Comparison of ENCODE assay signal across 9 mouse cellular contexts in the genomic region with DNA sequence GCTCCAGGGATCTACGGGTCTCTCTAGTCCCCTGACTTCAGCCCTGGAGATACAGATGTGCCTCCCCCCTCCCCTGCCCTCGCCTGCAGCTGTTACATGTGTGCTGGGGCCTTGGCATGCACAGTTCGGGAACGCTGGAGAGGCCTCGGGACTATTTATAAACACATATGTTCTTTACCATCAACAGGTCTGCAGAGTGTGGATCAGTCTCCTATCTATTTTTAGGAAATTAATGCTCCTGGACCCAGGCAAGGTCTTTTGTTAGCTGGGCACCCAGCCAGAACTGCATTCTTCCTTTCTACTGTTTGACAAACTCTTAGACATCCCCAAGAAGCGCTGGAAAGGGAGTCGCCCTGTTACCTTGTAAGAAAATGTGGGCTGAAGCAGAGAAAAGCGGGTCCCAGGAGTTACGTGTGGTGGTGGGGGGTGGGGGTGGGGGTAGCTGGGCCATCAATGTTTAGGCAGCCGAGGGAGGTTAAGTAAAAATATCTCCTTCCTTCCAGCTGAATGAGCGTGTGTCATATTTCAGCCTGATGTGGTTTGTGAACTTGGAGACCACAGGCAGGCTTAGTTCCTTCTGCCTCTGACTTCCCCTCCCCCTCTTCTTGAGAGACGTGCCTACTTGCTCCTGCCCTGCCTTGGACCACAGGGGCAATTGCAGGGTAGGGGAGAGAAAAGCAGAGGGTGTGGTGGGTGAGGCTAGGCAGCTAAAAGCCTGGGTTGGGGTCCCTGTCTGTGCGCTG. TPM values are rescaled to one million over a fixed set of nuclear protein-coding genes. Genes with fewer than 3 reads are reported as not detected.
DNase-seq lines count a peak whose midpoint lies in the region; ATAC-seq and TF ChIP-seq lines count a peak whose summit lies in the region.
"Had no signal": no experiment of that assay in that cellular context is flagged by ENCODE, and none has a peak within 500 bp of the region (broad histone marks: within the 10 kb centered on the region; RNA-seq: fewer than 3 reads in every experiment).

No protein-coding gene starts in this region.

- no peak overlapping the region for H3K9ac ChIP-seq in lung, embryonic 15.5 days
- no peak overlapping the region for H3K9ac ChIP-seq in limb, embryonic 12.5 days (replicated peaks)
- H3K9ac ChIP-seq in hindbrain, embryonic 13.5 days, result no peak overlapping the region

- H3K4me1 ChIP-seq in lung, embryonic 15.5 days, result peaks cover 41% of the 10 kb centered on the region
- H3K4me1 ChIP-seq in bone marrow macrophage, adult 2 months (ENCODE audit: control insufficient read depth, insufficient read depth, low read length), result peaks cover 66% of the 10 kb centered on the region
- peaks cover 36% of the 10 kb centered on the region for H3K4me1 ChIP-seq in limb, embryonic 12.5 days (replicated peaks)
- H3K4me1 ChIP-seq in hindbrain, embryonic 13.5 days (replicated peaks), result peaks cover 26% of the 10 kb centered on the region

- TF ChIP-seq CTCF in bone marrow macrophage, adult 2 months (IDR thresholded peaks at IDR 0.05; ENCODE audit: low read depth, low read length), result no peak

- DNase-seq in lung, postnatal 14 days, result no peak
- peak; percentile 49 to 63 for DNase-seq in thymus, postnatal 10 days (ENCODE audit: low spot score in 2 of 2)
- DNase-seq in ovary, postnatal 10 days (ENCODE audit: low spot score), result no peak
- DNase-seq in left cerebral cortex, adult 18-20 months (ENCODE audit: low spot score in 2 of 2), result no peak
- DNase-seq: cerebellum, adult 9-11 months had no signal

- peak; percentile 32; the same call in 1 of the 2 replicates for ATAC-seq in lung, embryonic 15.5 days (ENCODE audit: borderline replicate concordance, extremely low read depth, low FRiP score, low TSS enrichment)
- no peak for ATAC-seq in limb, embryonic 12.5 days (ENCODE audit: insufficient number of reproducible peaks, insufficient read depth, low FRiP score, low TSS enrichment, low read depth)
- ATAC-seq in hindbrain, embryonic 13.5 days (ENCODE audit: low FRiP score), result no peak

- H3K9me3 ChIP-seq in lung, embryonic 15.5 days, result no peaks in the 10 kb centered on the region
- H3K9me3 ChIP-seq in limb, embryonic 12.5 days, result no peaks in the 10 kb centered on the region
- H3K9me3 ChIP-seq in hindbrain, embryonic 13.5 days, result no peaks in the 10 kb centered on the region

- WGBS in lung, embryonic 15.5 days, result 16% methylated on average over 13 of the region's 13 CpGs
- WGBS in limb, embryonic 12.5 days, result 44% methylated on average over 13 of the region's 13 CpGs
- WGBS in hindbrain, embryonic 13.5 days, result 52% methylated on average over 13 of the region's 13 CpGs

- no peaks in the 10 kb centered on the region for H3K27me3 ChIP-seq in lung, embryonic 15.5 days
- peaks cover 32% of the 10 kb centered on the region for H3K27me3 ChIP-seq in limb, embryonic 12.5 days
- H3K27me3 ChIP-seq in hindbrain, embryonic 13.5 days, result peaks cover 27% of the 10 kb centered on the region

- no peaks in the 10 kb centered on the region for H3K36me3 ChIP-seq in lung, embryonic 15.5 days
- no peaks in the 10 kb centered on the region for H3K36me3 ChIP-seq in limb, embryonic 12.5 days
- no peaks in the 10 kb centered on the region for H3K36me3 ChIP-seq in hindbrain, embryonic 13.5 days

- TF ChIP-seq POLR2A in bone marrow macrophage, adult 2 months (IDR thresholded peaks at IDR 0.05; ENCODE audit: borderline replicate concordance, low read depth, low read length), result no peak

- peak overlapping the region; percentile 69 for H3K27ac ChIP-seq in lung, embryonic 15.5 days
- H3K27ac ChIP-seq in bone marrow macrophage, adult 2 months (ENCODE audit: insufficient read depth, low read depth, low read length), result peak overlapping the region; percentile 77
- H3K27ac ChIP-seq in limb, embryonic 12.5 days, result peak overlapping the region; percentile 67; the same call in 1 of the 2 replicates
- H3K27ac ChIP-seq in hindbrain, embryonic 13.5 days, result no peak overlapping the region

- peak overlapping the region; percentile 31 for H3K4me2 ChIP-seq in lung, embryonic 15.5 days
- H3K4me2 ChIP-seq in limb, embryonic 12.5 days, result 0 out of 2 replicates have a peak overlapping the region, but pooled peaks have one; percentile 2
- no peak overlapping the region for H3K4me2 ChIP-seq in hindbrain, embryonic 13.5 days

- H3K4me3 ChIP-seq in lung, embryonic 15.5 days, result no peak overlapping the region
- H3K4me3 ChIP-seq in bone marrow macrophage, adult 2 months (ENCODE audit: insufficient read depth, low read length), result peak overlapping the region; percentile 25
- H3K4me3 ChIP-seq in limb, embryonic 12.5 days (replicated peaks), result no peak overlapping the region
- no peak overlapping the region for H3K4me3 ChIP-seq in hindbrain, embryonic 13.5 days

RNA-seq across cellular contexts. Expression of a gene that starts 3.3 kb away (rescaled TPM):
- 170 and 187 TPM in 2 replicates for polyA plus RNA-seq in lung, embryonic 15.5 days (2015; fragmentation: Nextera tagmentation; extraction: Ambion mirVana)
- polyA plus RNA-seq in bone marrow macrophage, adult 2 months (2012; ENCODE audit: insufficient read depth, insufficient read length, missing spikeins), result 330 and 333 TPM in 2 replicates
- 45.2 and 52.5 TPM in 2 replicates for polyA plus RNA-seq in limb, embryonic 12.5 days (2016; fragmentation: Nextera tagmentation; extraction: Ambion mirVana)
- polyA plus RNA-seq in hindbrain, embryonic 13.5 days (2015; fragmentation: Nextera tagmentation; extraction: Ambion mirVana), result 27.4 and 28.2 TPM in 2 replicates
- total RNA-seq in left cerebral cortex, adult 18-20 months (2021), result 10 to 100 TPM; 31.3 to 39.8 TPM

RNA-seq across cellular contexts. Expression of a gene that starts 58.6 kb away (rescaled TPM):
- polyA plus RNA-seq in lung, embryonic 15.5 days (2015; fragmentation: Nextera tagmentation; extraction: Ambion mirVana), result 315 and 333 TPM in 2 replicates
- polyA plus RNA-seq in bone marrow macrophage, adult 2 months (2012; ENCODE audit: insufficient read depth, insufficient read length, missing spikeins), result 259 and 260 TPM in 2 replicates
- polyA plus RNA-seq in limb, embryonic 12.5 days (2016; fragmentation: Nextera tagmentation; extraction: Ambion mirVana), result 270 and 291 TPM in 2 replicates
- 462 and 482 TPM in 2 replicates for polyA plus RNA-seq in hindbrain, embryonic 13.5 days (2015; fragmentation: Nextera tagmentation; extraction: Ambion mirVana)
- 100 to 1,000 TPM; 235 to 239 TPM for total RNA-seq in left cerebral cortex, adult 18-20 months (2021)

Comparison
In these comparisons a context has a peak if more than half of its experiments do, and no peak if none do; other contexts are left out.
1. DNase-seq: peak in thymus, postnatal 10 days (2 of 2); none in lung, postnatal 14 days (single experiment), ovary, postnatal 10 days (single experiment) and left cerebral cortex, adult 18-20 months (0 of 2).